Mouse (Mus musculus): Measurements from ENCODE around the gene Vmn1r57. TPM values are rescaled to one million over a fixed set of nuclear protein-coding genes. Genes with fewer than 3 reads are reported as not detected.
"Not testable (repeated sequence)": the region's sequence is repeated elsewhere in the genome, so short reads cannot be mapped to it uniquely, and the experiment has no call there.

Vmn1r57 gene
- total RNA-seq (2021) = not detected

- intact Hi-C loops (cut with DNase I); DNase-seq: not testable (repeated sequence)
Measured at GRCm38 (mm10) chr7:5218193-5218592, at the start of gene Vmn1r57. Gene Vmn1r57, plus strand, starts transcription at chr7:5218493.

GRCm38 (mm10) chr7:5196647-5197046, 21.6 kb upstream of the Vmn1r57 start, which contains the start of gene Vmn1r56:
Gene Vmn1r56, minus strand, starts transcription at chr7:5196747.
- DNase-seq = not testable (repeated sequence)

GRCm38 (mm10) chr7:5263051-5263450, 44.8 kb downstream of the Vmn1r57 start:
- no peak for DNase-seq
- intact Hi-C loops (cut with DNase I) = no loop called here

More at GRCm38 (mm10) chr7:5196647-5197046, 21.6 kb upstream of the Vmn1r57 start, which contains the start of gene Vmn1r56:
- intact Hi-C loops (cut with DNase I) = not testable (repeated sequence)

Other genes starting within 250 kb of the Vmn1r57 start
- gene Sbk3, start 247.3 kb upstream of the Vmn1r57 start, total RNA-seq (2021) = 10 to 100 TPM; 31.5 to 45.5 TPM
- 10 to 100 TPM; 14.2 to 16.4 TPM for gene Zfp579, start 222.3 kb upstream of the Vmn1r57 start, total RNA-seq (2021)
- gene Zfp524, start 204.1 kb upstream of the Vmn1r57 start, total RNA-seq (2021) = 10 to 100 TPM in 1 of 2 experiments, 1 to 10 TPM in 1; 9.7 to 10.4 TPM
- gene Fiz1, start 203.8 kb upstream of the Vmn1r57 start, total RNA-seq (2021) = 10 to 100 TPM; 17.0 to 21.6 TPM
- gene Gm44973, start 203.0 kb upstream of the Vmn1r57 start, total RNA-seq (2021) = not detected
- gene Zfp865, start 198.1 kb upstream of the Vmn1r57 start, total RNA-seq (2021) = 10 to 100 TPM; 14.1 to 14.9 TPM
- not detected for gene Ccdc106, start 197.9 kb upstream of the Vmn1r57 start, total RNA-seq (2021)
- gene 4632433K11Rik, start 184.4 kb upstream of the Vmn1r57 start, total RNA-seq (2021) = not detected
- gene Zfp784, start 180.0 kb upstream of the Vmn1r57 start, total RNA-seq (2021) = 1 to 10 TPM; 5.2 to 6.1 TPM
- gene Zfp580, start 167.0 kb upstream of the Vmn1r57 start, total RNA-seq (2021) = 1 to 10 TPM; 5.6 to 5.7 TPM
- gene U2af2, start 156.3 kb upstream of the Vmn1r57 start, total RNA-seq (2021) = 10 to 100 TPM; 62.4 to 70.8 TPM
- 100 to 1,000 TPM; 176 to 184 TPM for gene Epn1, start 138.3 kb upstream of the Vmn1r57 start, total RNA-seq (2021)
- not detected for gene Rfpl4, start 101.5 kb upstream of the Vmn1r57 start, total RNA-seq (2021)
- 1 to 10 TPM; 6.2 to 6.9 TPM for gene Rasl2-9, start 92.5 kb upstream of the Vmn1r57 start, total RNA-seq (2021)
- gene Vmn1r55, start 68.8 kb upstream of the Vmn1r57 start, total RNA-seq (2021) = not detected
- not detected for gene Vmn1r56, start 21.7 kb upstream of the Vmn1r57 start, total RNA-seq (2021)
- not detected for gene Gm5065, start 132.0 kb downstream of the Vmn1r57 start, total RNA-seq (2021)
- not detected for gene Nlrp2, start 132.5 kb downstream of the Vmn1r57 start, total RNA-seq (2021)
- gene Vmn1r58, start 194.9 kb downstream of the Vmn1r57 start, total RNA-seq (2021) = not detected
- gene Vmn1r59, start 238.3 kb downstream of the Vmn1r57 start, total RNA-seq (2021) = not detected

Measured in heart, postnatal 36 days (tissue).